Mouse (Mus musculus): ENCODE data around the gene Ptpn13.

The Ptpn13 gene

GRCm38 (mm10) chr5:103437714-103438113 is 12.7 kb downstream of the Ptpn13 start:
- no peak for DNase-seq (ENCODE audit: low read depth, low spot score)
- Histone ChIP-seq H3K36me3 (ENCODE audit: control insufficient read depth, insufficient read depth, low read length, poor library complexity, severe bottlenecking) (no peaks in the 10 kb centered on the region), H3K27me3 (ENCODE audit: control insufficient read depth, insufficient read depth, low read length, poor library complexity, severe bottlenecking) (no peaks in the 10 kb centered on the region)

DNA sequence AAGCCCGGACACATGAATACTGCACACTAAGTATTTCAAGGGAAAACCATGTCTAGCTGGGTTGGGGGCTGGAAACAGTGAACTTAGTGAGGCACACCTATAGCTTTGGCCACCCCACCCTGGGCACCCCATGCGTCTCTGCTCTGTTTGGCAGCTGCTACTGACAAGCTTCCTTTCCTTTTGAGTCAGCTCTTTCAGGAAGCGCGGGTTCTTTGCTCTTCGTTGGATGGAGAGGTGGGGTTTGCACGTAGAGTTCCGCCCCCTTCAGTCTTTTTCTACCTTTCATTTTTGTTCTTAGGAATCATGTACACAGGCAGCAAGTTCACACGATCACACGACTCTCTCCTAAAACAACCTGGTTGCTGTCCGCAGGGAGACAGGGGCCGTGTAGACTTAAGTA is 14.2 kb downstream of the Ptpn13 start:
- no peaks in the 10 kb centered on the region for H3K27me3 ChIP-seq (ENCODE audit: control insufficient read depth, insufficient read depth, low read length, poor library complexity, severe bottlenecking)
- no peaks in the 10 kb centered on the region for H3K36me3 ChIP-seq (ENCODE audit: control insufficient read depth, insufficient read depth, low read length, poor library complexity, severe bottlenecking)
- DNase-seq (ENCODE audit: low read depth, low spot score), result no peak

GRCm38 (mm10) chr5:103440418-103441276 is 15.7 kb downstream of the Ptpn13 start:
- H3K36me3 ChIP-seq (ENCODE audit: control insufficient read depth, insufficient read depth, low read length, poor library complexity, severe bottlenecking), result no peaks in the 10 kb centered on the region
- DNase-seq (ENCODE audit: low read depth, low spot score), result no peak
- H3K27me3 ChIP-seq (ENCODE audit: control insufficient read depth, insufficient read depth, low read length, poor library complexity, severe bottlenecking), result no peaks in the 10 kb centered on the region

GRCm38 (mm10) chr5:103441706-103442105 is 16.7 kb downstream of the Ptpn13 start:
- H3K36me3 ChIP-seq (ENCODE audit: control insufficient read depth, insufficient read depth, low read length, poor library complexity, severe bottlenecking), result no peaks in the 10 kb centered on the region
- no peak for DNase-seq (ENCODE audit: low read depth, low spot score)

GRCm38 (mm10) chr5:103442269-103442688 is 17.3 kb downstream of the Ptpn13 start:
- Histone ChIP-seq H3K27me3 (ENCODE audit: control insufficient read depth, insufficient read depth, low read length, poor library complexity, severe bottlenecking) (no peaks in the 10 kb centered on the region), H3K36me3 (ENCODE audit: control insufficient read depth, insufficient read depth, low read length, poor library complexity, severe bottlenecking) (no peaks in the 10 kb centered on the region)
- no peak for DNase-seq (ENCODE audit: low read depth, low spot score)

More at GRCm38 (mm10) chr5:103441706-103442105, 16.7 kb downstream of the Ptpn13 start:
- no peaks in the 10 kb centered on the region for H3K27me3 ChIP-seq (ENCODE audit: control insufficient read depth, insufficient read depth, low read length, poor library complexity, severe bottlenecking)

- no peak for DNase-seq (ENCODE audit: low read depth, low spot score)
- Histone ChIP-seq H3K27me3 (ENCODE audit: control insufficient read depth, insufficient read depth, low read length, poor library complexity, severe bottlenecking) (no peaks in the 10 kb centered on the region), H3K36me3 (ENCODE audit: control insufficient read depth, insufficient read depth, low read length, poor library complexity, severe bottlenecking) (no peaks in the 10 kb centered on the region)
Measured at GRCm38 (mm10) chr5:103442921-103443320, 17.9 kb downstream of the Ptpn13 start.

DNA sequence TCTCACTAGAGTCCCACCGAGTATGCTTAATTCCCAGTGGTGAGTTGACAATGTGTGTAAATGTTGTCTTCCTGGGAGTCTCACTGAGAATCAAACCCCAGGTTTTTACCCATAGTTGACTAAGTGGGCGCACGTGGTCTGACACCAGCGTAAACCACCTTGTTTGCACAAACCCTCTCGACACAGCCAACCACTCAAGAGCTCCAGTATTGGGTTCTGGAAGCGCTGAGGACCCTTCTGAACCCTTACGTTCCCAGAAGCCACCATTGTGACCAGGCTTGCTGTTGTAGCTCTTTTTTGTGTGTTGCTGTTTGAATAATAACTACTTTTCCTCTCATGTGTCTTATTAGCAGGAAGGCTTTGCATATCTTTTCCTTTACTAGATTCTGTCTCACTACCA is 20.4 kb downstream of the Ptpn13 start:
- H3K36me3 ChIP-seq (ENCODE audit: control insufficient read depth, insufficient read depth, low read length, poor library complexity, severe bottlenecking), result no peaks in the 10 kb centered on the region
- no peaks in the 10 kb centered on the region for H3K27me3 ChIP-seq (ENCODE audit: control insufficient read depth, insufficient read depth, low read length, poor library complexity, severe bottlenecking)
- no peak for DNase-seq (ENCODE audit: low read depth, low spot score)

GRCm38 (mm10) chr5:103447806-103448416 is 22.9 kb downstream of the Ptpn13 start:
- H3K27me3 ChIP-seq (ENCODE audit: control insufficient read depth, insufficient read depth, low read length, poor library complexity, severe bottlenecking), result no peaks in the 10 kb centered on the region
- no peak for DNase-seq (ENCODE audit: low read depth, low spot score)

GRCm38 (mm10) chr5:103448470-103448869 is 23.5 kb downstream of the Ptpn13 start:
- Histone ChIP-seq H3K27me3 (ENCODE audit: control insufficient read depth, insufficient read depth, low read length, poor library complexity, severe bottlenecking) (no peaks in the 10 kb centered on the region), H3K36me3 (ENCODE audit: control insufficient read depth, insufficient read depth, low read length, poor library complexity, severe bottlenecking) (no peaks in the 10 kb centered on the region)
- no peak for DNase-seq (ENCODE audit: low read depth, low spot score)

More at GRCm38 (mm10) chr5:103447806-103448416, 22.9 kb downstream of the Ptpn13 start:
- no peaks in the 10 kb centered on the region for H3K36me3 ChIP-seq (ENCODE audit: control insufficient read depth, insufficient read depth, low read length, poor library complexity, severe bottlenecking)

- Histone ChIP-seq H3K27me3 (ENCODE audit: control insufficient read depth, insufficient read depth, low read length, poor library complexity, severe bottlenecking) (no peaks in the 10 kb centered on the region), H3K36me3 (ENCODE audit: control insufficient read depth, insufficient read depth, low read length, poor library complexity, severe bottlenecking) (no peaks in the 10 kb centered on the region)
- no peak for DNase-seq (ENCODE audit: low read depth, low spot score)
Measured at GRCm38 (mm10) chr5:103450663-103451062, 25.7 kb downstream of the Ptpn13 start.

DNA sequence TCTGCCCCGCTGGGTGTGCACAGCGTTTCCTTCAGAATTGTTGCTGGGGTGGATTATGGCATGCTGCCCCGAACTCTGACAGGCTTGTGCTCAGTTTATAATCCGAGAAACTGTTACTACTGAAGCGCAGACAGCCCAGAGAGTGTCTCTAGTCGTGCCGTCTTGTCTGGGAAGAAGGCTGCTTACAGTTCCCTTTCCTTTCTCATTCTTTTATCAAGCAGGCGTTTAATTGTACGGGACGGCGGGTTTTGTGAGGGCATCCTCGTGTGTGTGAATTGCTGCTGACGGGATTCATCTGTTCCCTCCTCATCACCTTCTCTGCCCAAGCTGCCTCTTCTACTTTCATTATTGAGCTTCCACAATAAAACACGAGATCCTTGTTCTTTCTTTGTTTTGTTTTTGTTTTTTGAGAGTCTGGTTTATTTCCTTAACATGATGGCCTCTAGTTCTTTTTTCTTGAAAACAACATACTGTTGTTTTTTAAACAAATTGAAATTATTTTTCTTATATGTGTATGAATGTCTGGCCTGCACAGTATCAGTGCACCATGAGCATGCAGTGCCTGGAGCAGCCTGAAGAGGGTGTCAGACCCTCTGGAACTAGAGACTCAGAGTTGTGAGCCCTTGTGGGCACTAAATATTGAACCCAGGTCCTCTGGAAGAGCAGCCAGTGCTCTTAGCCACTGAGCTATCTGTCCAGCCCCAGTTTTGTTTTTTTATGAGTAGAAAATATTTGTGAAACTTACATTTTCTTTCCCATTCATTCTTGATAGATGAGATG is 28.6 kb downstream of the Ptpn13 start:
- DNase-seq (ENCODE audit: low read depth, low spot score), result no peak
- Histone ChIP-seq H3K36me3 (ENCODE audit: control insufficient read depth, insufficient read depth, low read length, poor library complexity, severe bottlenecking) (no peaks in the 10 kb centered on the region), H3K27me3 (ENCODE audit: control insufficient read depth, insufficient read depth, low read length, poor library complexity, severe bottlenecking) (no peaks in the 10 kb centered on the region)

DNA sequence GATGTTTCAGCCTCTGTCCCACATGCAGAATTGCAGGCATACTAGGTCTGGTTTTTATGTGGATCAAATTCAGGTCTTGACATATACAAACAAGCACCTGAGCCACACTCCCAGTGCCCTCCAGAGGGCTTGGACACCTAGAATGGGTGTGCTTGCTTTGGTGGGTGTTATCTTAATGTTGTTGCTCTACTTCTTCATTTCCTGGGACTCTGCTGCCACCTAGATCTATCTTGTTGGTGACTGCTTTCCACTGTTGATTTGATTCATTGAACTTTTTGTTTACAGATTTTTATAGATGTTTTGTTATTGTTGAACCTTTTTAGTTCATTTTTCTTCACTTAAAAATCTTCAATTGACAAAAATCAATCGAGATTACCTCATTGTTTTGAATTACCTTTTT is 31.8 kb downstream of the Ptpn13 start:
- DNase-seq (ENCODE audit: low read depth, low spot score), result no peak
- H3K27me3 ChIP-seq (ENCODE audit: control insufficient read depth, insufficient read depth, low read length, poor library complexity, severe bottlenecking), result no peaks in the 10 kb centered on the region
- no peaks in the 10 kb centered on the region for H3K36me3 ChIP-seq (ENCODE audit: control insufficient read depth, insufficient read depth, low read length, poor library complexity, severe bottlenecking)

GRCm38 (mm10) chr5:103458411-103458810 is 33.4 kb downstream of the Ptpn13 start:
- H3K27me3 ChIP-seq (ENCODE audit: control insufficient read depth, insufficient read depth, low read length, poor library complexity, severe bottlenecking), result no peaks in the 10 kb centered on the region
- no peaks in the 10 kb centered on the region for H3K36me3 ChIP-seq (ENCODE audit: control insufficient read depth, insufficient read depth, low read length, poor library complexity, severe bottlenecking)
- no peak for DNase-seq (ENCODE audit: low read depth, low spot score)

DNA sequence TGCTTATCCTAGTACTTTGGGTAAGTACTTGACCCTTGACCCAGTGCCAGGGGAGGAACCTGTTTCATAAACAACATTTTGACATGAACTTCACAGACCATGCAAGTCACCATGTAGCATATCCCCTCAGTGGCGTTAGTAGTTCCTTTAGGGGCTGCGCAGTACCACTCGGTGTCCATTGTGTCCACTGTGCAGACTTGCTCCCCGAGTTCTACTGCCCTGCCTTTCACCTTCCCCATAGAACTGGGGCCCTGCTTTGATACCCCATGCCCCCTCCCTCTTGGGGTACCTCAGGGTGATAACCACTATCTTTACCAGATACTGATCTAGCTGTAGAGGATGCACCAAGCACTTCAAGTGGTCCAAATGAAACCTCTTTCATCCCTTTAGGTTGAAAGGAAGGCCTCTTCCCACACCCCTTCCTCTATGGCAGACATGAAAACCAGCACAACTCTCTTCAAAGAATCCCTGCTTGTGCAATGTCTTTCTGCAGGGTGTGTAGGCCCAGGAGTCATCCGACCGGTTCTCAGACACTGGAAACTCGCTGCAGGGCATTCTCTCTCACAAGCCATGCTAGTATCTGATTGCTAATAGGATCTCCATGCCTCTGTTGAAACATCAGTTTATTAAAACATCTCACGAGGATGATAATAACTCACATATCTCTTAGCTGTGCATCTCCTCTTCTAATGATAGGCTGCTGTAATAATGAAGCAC is 34.1 kb downstream of the Ptpn13 start:
- no peaks in the 10 kb centered on the region for H3K36me3 ChIP-seq (ENCODE audit: control insufficient read depth, insufficient read depth, low read length, poor library complexity, severe bottlenecking)
- DNase-seq (ENCODE audit: low read depth, low spot score), result no peak
- H3K27me3 ChIP-seq (ENCODE audit: control insufficient read depth, insufficient read depth, low read length, poor library complexity, severe bottlenecking), result no peaks in the 10 kb centered on the region

Data from splenic B cell, adult 2 months (primary cell).